Mouse (Mus musculus) MN1 (cell line): ENCODE data around the gene Tcp10c.
"Not testable (repeated sequence)": the region's sequence is repeated elsewhere in the genome, so short reads cannot be mapped to it uniquely, and the experiment has no call there.

Source experiments
- DNase-seq: peaks from one replicate; pipeline ENCODE4 v3.0.0-alpha.2; 2016; ENCODE audit warnings: low spot score

Tcp10c gene

GRCm38 (mm10) chr17:13391020-13391419, 36.6 kb downstream of the Tcp10c start:
- not testable (repeated sequence) for DNase-seq

DNA sequence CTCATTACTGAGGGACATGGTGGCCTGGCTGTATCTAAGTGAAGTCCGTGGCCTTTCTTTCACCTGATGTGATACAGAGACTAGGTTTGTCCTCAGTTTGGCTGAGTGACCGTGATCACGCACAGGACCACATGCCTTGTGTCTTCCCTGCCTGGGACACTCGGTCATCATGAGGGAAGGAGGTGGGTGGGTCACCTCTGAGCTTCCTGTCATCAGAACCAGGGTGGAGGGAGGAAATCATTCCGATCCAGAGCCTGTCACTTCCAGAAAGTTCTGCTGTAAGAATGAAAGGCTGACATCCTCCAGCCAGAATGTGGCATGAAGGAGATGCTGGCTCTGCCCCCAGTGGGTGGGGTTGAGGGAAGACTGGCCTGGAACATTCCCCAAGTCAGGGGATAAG, 45.6 kb downstream of the Tcp10c start:
- DNase-seq = not testable (repeated sequence)

- not testable (repeated sequence) for DNase-seq
Measured at GRCm38 (mm10) chr17:13402118-13402517, 47.7 kb downstream of the Tcp10c start.

- DNase-seq = not testable (repeated sequence)
Measured at GRCm38 (mm10) chr17:13403527-13404131, 49.3 kb downstream of the Tcp10c start.

DNA sequence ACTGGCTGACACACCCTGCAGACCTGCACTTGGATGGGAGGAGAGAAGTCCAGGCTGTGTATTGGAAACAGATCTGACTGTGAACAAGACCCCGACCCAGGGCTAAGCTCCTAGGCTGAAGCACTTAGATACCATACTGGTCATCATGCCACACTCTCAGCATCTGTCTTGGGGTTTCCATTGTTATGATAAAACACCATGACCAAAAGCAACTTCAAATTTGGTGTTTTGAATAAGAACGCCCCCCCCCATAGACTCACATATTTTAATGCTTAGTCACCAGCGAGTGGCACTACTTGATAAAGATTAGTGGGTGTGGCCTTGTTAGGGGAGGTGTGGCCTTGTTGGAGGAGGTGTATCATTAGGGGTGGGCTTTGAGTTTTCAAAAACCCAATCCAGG, 51.7 kb downstream of the Tcp10c start:
- not testable (repeated sequence) for DNase-seq

- not testable (repeated sequence) for DNase-seq
Measured at GRCm38 (mm10) chr17:13406701-13407100, 52.3 kb downstream of the Tcp10c start.

DNA sequence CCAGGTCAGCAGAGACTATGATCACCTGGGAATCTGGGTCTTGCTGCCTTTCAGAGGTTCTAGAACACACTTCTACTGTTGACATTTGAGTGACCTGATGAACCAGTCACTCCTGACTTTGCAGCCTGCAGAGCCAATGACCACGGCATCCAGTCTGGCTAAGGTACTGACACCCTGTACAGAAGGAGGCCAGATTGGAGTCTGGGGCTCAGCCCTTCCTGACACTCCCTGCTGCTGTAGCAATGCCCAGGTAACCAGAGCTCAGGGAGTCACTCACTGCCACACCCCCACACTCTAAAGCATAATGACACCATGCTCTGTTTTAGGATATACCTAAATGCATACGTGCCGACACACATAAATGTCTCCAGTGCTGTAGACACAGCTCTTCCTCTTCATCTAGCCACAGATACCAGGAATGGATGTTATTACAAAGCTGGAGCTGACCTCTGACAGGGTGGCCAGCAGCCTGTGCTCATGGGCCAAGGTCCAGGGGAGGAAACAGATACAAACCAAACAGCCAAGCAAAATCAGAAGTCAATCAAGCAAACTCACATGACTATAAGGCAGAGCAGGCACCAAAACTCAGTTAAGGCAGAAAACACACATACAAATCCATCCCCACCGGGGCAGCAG, 53.4 kb downstream of the Tcp10c start:
- not testable (repeated sequence) for DNase-seq

DNA sequence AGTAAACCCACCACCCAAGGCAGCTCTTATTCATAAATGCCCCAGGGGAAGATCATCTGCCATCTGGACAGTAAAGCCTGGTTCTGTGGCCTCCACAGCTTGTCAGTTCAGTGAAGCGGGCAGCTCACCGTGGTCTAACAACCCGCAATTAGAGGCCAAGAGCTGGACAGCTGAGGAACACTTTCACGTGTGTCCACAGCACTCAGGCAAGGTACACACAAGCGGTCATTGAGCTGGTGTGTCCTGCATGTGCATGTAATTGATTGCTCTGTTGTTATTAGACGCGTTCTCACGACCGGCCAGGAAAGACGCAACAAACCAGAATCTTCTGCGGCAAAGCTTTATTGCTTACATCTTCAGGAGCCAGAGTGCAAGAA, 53.9 kb downstream of the Tcp10c start:
- DNase-seq = not testable (repeated sequence)

GRCm38 (mm10) chr17:13421022-13421591, 66.7 kb downstream of the Tcp10c start:
- not testable (repeated sequence) for DNase-seq

DNA sequence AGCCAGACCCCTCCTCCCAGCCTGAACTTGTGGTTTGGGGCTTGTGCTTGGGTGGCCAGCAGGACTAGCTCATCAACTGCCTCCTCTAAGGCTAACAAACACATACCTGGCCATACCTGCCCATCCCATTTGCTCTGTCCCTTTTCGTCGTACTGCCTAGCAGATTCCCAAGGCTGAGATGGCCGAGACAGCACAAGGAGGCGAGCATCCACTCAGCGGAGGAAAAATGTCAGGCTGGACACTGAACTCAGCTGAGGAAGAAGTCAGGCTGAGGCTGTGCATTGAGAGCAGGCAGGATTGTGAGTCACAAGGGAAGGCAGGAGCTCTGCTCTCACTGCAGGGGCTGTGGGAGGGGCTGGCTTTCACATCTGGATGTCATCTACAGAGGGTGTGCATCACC, 68.3 kb downstream of the Tcp10c start:
- DNase-seq = not testable (repeated sequence)

DNA sequence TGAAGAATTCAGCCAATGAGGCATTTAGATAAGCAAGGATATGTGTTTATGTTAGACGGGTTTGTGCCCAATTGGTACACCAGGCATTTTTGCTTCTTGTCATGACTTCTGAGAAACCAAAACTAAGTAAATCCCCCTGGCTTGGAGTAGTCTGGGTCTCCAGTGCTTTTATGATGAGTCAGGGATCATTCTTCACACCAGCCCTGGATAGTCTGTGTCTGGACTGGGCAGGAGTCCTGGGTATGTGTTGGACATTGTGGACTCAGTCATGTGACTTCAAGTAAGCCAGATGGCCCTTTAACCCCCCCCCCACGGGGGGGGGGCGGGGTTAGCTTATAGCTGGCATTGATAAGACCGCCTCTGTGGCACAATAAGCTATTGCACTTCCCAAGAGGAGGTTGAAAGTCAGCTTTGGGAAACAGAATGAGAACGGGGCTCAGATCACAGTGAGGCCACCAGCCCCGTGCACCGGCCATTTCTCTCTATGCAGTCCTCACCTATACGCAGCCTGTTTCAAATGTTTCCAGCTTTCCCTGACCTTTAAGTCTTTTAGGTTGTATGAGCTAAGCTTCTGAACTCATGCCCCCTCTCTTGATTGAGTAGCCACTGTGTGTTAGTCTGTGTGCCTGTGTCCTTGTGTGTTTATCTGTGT, 69.1 kb downstream of the Tcp10c start:
- DNase-seq = peak; percentile 9

- DNase-seq = not testable (repeated sequence)
Measured at GRCm38 (mm10) chr17:13424321-13424720, 69.9 kb downstream of the Tcp10c start.

GRCm38 (mm10) chr17:13425694-13426093, 71.3 kb downstream of the Tcp10c start:
- DNase-seq = not testable (repeated sequence)

- DNase-seq = not testable (repeated sequence)
Measured at GRCm38 (mm10) chr17:13426508-13426907, 72.1 kb downstream of the Tcp10c start.
